Comparison of ENCODE assay signal across 8 mouse cellular contexts in genomic region chr19:5463791-5464562, GRCm38 (mm10). TPM values are rescaled to one million over a fixed set of nuclear protein-coding genes. Genes with fewer than 3 reads are reported as not detected.
DNase-seq lines count a peak whose midpoint lies in the region; ATAC-seq and TF ChIP-seq lines count a peak whose summit lies in the region.

No protein-coding gene starts in this region.

- peak; percentile 47; the same call in 1 of the 2 replicates for ATAC-seq in embryonic facial prominence, embryonic 11.5 days (replicated peaks; ENCODE audit: insufficient number of reproducible peaks, low FRiP score, low TSS enrichment, low read depth)
- ATAC-seq in hematopoietic stem cell, adult 5-6 weeks (replicated peaks in 1 of 2; ENCODE audit: insufficient read depth in 1 of 2, low FRiP score in 2 of 2, low TSS enrichment in 1 of 2, low read depth in 1 of 2, poor library complexity in 2 of 2, severe bottlenecking in 2 of 2): peak; percentile 9 to 29; a peak in 1 of 4 replicates
- peak; percentile 60 for ATAC-seq in limb, embryonic 11.5 days (ENCODE audit: insufficient number of reproducible peaks, low FRiP score, low TSS enrichment, low read depth)
- ATAC-seq in monocyte, adult 5-6 weeks (replicated peaks; ENCODE audit: insufficient number of reproducible peaks, low FRiP score, low TSS enrichment, poor library complexity, severe bottlenecking): 0 out of 2 replicates have a peak, but pooled peaks have one; percentile 28

- peak; percentile 59 for DNase-seq in gastrocnemius, adult 2 months
- DNase-seq in gastrocnemius, adult 8-10 months (ENCODE audit: low spot score in 2 of 2): no peak
- DNase-seq in R1 (ENCODE audit: low read depth, low spot score): peak; percentile 92
- DNase-seq in embryonic facial prominence, embryonic 11.5 days (ENCODE audit: low spot score): peak; percentile 88
- peak; percentile 87 for DNase-seq in limb, embryonic 11.5 days (ENCODE audit: low spot score)
- DNase-seq in urinary bladder, adult 2 months (ENCODE audit: low spot score): no peak

- intact Hi-C loops in gastrocnemius, adult 2 months (cut with DNase I): loop anchor here (2.0 kb wide), 1 partner anchor 23 kb away; no protein-coding TSS in a partner anchor

- peak overlapping the region; percentile 0; the same call in 1 of the 2 replicates for H3K4me2 ChIP-seq in embryonic facial prominence, embryonic 11.5 days (ENCODE audit: low read depth, low read length)
- peak overlapping the region; percentile 37 for H3K4me2 ChIP-seq in limb, embryonic 11.5 days (ENCODE audit: low read depth, severe bottlenecking)

- peak overlapping the region; percentile 6; the same call in 1 of the 2 replicates for H3K9ac ChIP-seq in embryonic facial prominence, embryonic 11.5 days (replicated peaks; ENCODE audit: low read length)
- peak overlapping the region; percentile 47; the same call in 1 of the 2 replicates for H3K9ac ChIP-seq in limb, embryonic 11.5 days (ENCODE audit: low read length)

- H3K9me3 ChIP-seq in embryonic facial prominence, embryonic 11.5 days (replicated peaks; ENCODE audit: control insufficient read depth, low read length): no peaks in the 10 kb centered on the region
- H3K9me3 ChIP-seq in limb, embryonic 11.5 days (ENCODE audit: control insufficient read depth, low read length): no peaks in the 10 kb centered on the region

- peak overlapping the region; percentile 34 for H3K4me3 ChIP-seq in gastrocnemius, adult 2 months
- peak overlapping the region; percentile 12; the same call in 1 of the 2 replicates for H3K4me3 ChIP-seq in embryonic facial prominence, embryonic 11.5 days (ENCODE audit: low read depth, low read length)
- H3K4me3 ChIP-seq in limb, embryonic 11.5 days (ENCODE audit: low read depth, low read length): peak overlapping the region; percentile 10; the same call in 1 of the 2 replicates

- TF ChIP-seq CTCF in gastrocnemius, adult 2 months (IDR thresholded peaks at IDR 0.05): peak; percentile 93

- H3K4me1 ChIP-seq in embryonic facial prominence, embryonic 11.5 days (ENCODE audit: control insufficient read depth, insufficient read depth, low read length): no peaks in the 10 kb centered on the region
- H3K4me1 ChIP-seq in limb, embryonic 11.5 days (ENCODE audit: control insufficient read depth, insufficient read depth, low read length): peaks cover 13% of the 10 kb centered on the region; the same call in 1 of the 2 replicates

- peaks cover 5% of the 10 kb centered on the region for H3K36me3 ChIP-seq in embryonic facial prominence, embryonic 11.5 days (replicated peaks; ENCODE audit: control insufficient read depth, insufficient read depth, low read depth, low read length)
- peaks cover 17% of the 10 kb centered on the region for H3K36me3 ChIP-seq in limb, embryonic 11.5 days (ENCODE audit: control insufficient read depth, insufficient read depth, low read length)

- 50% methylated on average over 15 of the region's 15 CpGs for WGBS in embryonic facial prominence, embryonic 11.5 days
- WGBS in limb, embryonic 11.5 days: 56% methylated on average over 15 of the region's 15 CpGs

- peak overlapping the region; percentile 58 for H3K27ac ChIP-seq in gastrocnemius, adult 2 months
- H3K27ac ChIP-seq in embryonic facial prominence, embryonic 11.5 days (replicated peaks; ENCODE audit: low read depth, low read length): no peak overlapping the region
- H3K27ac ChIP-seq in limb, embryonic 11.5 days (replicated peaks; ENCODE audit: low read depth, low read length): peak overlapping the region; percentile 51; the same call in 1 of the 2 replicates

- no peaks in the 10 kb centered on the region for H3K27me3 ChIP-seq in embryonic facial prominence, embryonic 11.5 days (ENCODE audit: control insufficient read depth, insufficient read depth, low read length)
- H3K27me3 ChIP-seq in limb, embryonic 11.5 days (ENCODE audit: control insufficient read depth, insufficient read depth, low read length): no peaks in the 10 kb centered on the region

RNA-seq across cellular contexts. Expression of gene Fibp, which starts 3.6 kb away (rescaled TPM):
- 10 to 100 TPM; 33.9 to 35.8 TPM for total RNA-seq in gastrocnemius, adult 2 months (2021)
- 10 to 100 TPM; 29.2 to 35.1 (median 32.8) TPM for total RNA-seq in gastrocnemius, adult 8-10 months (2022)
- 105 and 115 TPM in 2 replicates for polyA plus RNA-seq in embryonic facial prominence, embryonic 11.5 days (2014; fragmentation: Nextera tagmentation; extraction: Ambion mirVana)
- total RNA-seq in hematopoietic stem cell, adult 5-6 weeks (2017): 128 and 159 TPM in 2 replicates
- polyA plus RNA-seq in limb, embryonic 11.5 days (2014; fragmentation: Nextera tagmentation; extraction: Ambion mirVana): 113 and 116 TPM in 2 replicates
- 71.3 to 104 TPM (median 95.3 TPM) in 3 replicates for total RNA-seq in monocyte, adult 5-6 weeks (2017)
- 95.7 and 122 TPM in 2 replicates for polyA plus RNA-seq in urinary bladder, adult 2 months (2012; rRNA removed)

RNA-seq across cellular contexts. Expression of gene Ctsw, which starts 4.3 kb away (rescaled TPM):
- not detected for total RNA-seq in gastrocnemius, adult 2 months (2021)
- total RNA-seq in gastrocnemius, adult 8-10 months (2022): not detected
- 1.1 and 1.4 TPM in 2 replicates for polyA plus RNA-seq in embryonic facial prominence, embryonic 11.5 days (2014; fragmentation: Nextera tagmentation; extraction: Ambion mirVana)
- 8.1 and 20.7 TPM in 2 replicates for total RNA-seq in hematopoietic stem cell, adult 5-6 weeks (2017)
- polyA plus RNA-seq in limb, embryonic 11.5 days (2014; fragmentation: Nextera tagmentation; extraction: Ambion mirVana): 0.72 and 1.0 TPM in 2 replicates
- 113 to 416 TPM (median 150 TPM) in 3 replicates for total RNA-seq in monocyte, adult 5-6 weeks (2017)
- 2.6 and 4.0 TPM in 2 replicates for polyA plus RNA-seq in urinary bladder, adult 2 months (2012; rRNA removed)

RNA-seq across cellular contexts. Expression of gene Ccdc85b, which starts 6.3 kb away (rescaled TPM):
- 1 to 10 TPM; 3.9 to 7.2 TPM for total RNA-seq in gastrocnemius, adult 2 months (2021)
- 1 to 10 TPM; 5.5 to 8.1 (median 6.3) TPM for total RNA-seq in gastrocnemius, adult 8-10 months (2022)
- 7.5 and 7.8 TPM in 2 replicates for polyA plus RNA-seq in embryonic facial prominence, embryonic 11.5 days (2014; fragmentation: Nextera tagmentation; extraction: Ambion mirVana)
- total RNA-seq in hematopoietic stem cell, adult 5-6 weeks (2017): 2.3 and 4.1 TPM in 2 replicates
- 7.9 and 9.2 TPM in 2 replicates for polyA plus RNA-seq in limb, embryonic 11.5 days (2014; fragmentation: Nextera tagmentation; extraction: Ambion mirVana)
- 1.2 to 4.1 TPM (median 3.8 TPM) in 3 replicates for total RNA-seq in monocyte, adult 5-6 weeks (2017)
- polyA plus RNA-seq in urinary bladder, adult 2 months (2012; rRNA removed): 11.3 and 15.1 TPM in 2 replicates

RNA-seq across cellular contexts. Expression of gene Efemp2, which starts 9.8 kb away (rescaled TPM):
- 1 to 10 TPM; 3.4 to 6.6 TPM for total RNA-seq in gastrocnemius, adult 2 months (2021)
- 1 to 10 TPM; 3.2 to 6.1 (median 3.8) TPM for total RNA-seq in gastrocnemius, adult 8-10 months (2022)
- 80.9 and 91.9 TPM in 2 replicates for polyA plus RNA-seq in embryonic facial prominence, embryonic 11.5 days (2014; fragmentation: Nextera tagmentation; extraction: Ambion mirVana)
- total RNA-seq in hematopoietic stem cell, adult 5-6 weeks (2017): 1.2 TPM in 1 of 2 replicates, not detected in the other
- polyA plus RNA-seq in limb, embryonic 11.5 days (2014; fragmentation: Nextera tagmentation; extraction: Ambion mirVana): 100 and 105 TPM in 2 replicates
- 2.0 to 5.9 TPM in 2 of 3 replicates, not detected in the other for total RNA-seq in monocyte, adult 5-6 weeks (2017)
- polyA plus RNA-seq in urinary bladder, adult 2 months (2012; rRNA removed): 77.3 and 86.8 TPM in 2 replicates

RNA-seq across cellular contexts. Expression of gene Fosl1, which starts 16.6 kb away (rescaled TPM):
- total RNA-seq in gastrocnemius, adult 2 months (2021): not detected
- not detected for total RNA-seq in gastrocnemius, adult 8-10 months (2022)
- not detected in 2 replicates for polyA plus RNA-seq in embryonic facial prominence, embryonic 11.5 days (2014; fragmentation: Nextera tagmentation; extraction: Ambion mirVana)
- total RNA-seq in hematopoietic stem cell, adult 5-6 weeks (2017): 1.3 and 4.2 TPM in 2 replicates
- not detected in 2 replicates for polyA plus RNA-seq in limb, embryonic 11.5 days (2014; fragmentation: Nextera tagmentation; extraction: Ambion mirVana)
- 0.49 to 2.6 TPM (median 2.0 TPM) in 3 replicates for total RNA-seq in monocyte, adult 5-6 weeks (2017)
- 0.07 TPM in 1 of 2 replicates, not detected in the other for polyA plus RNA-seq in urinary bladder, adult 2 months (2012; rRNA removed)

Comparison
In these comparisons a context has a peak if more than half of its experiments do, and no peak if none do; other contexts are left out.
1. DNase-seq: peak in gastrocnemius, adult 2 months (single experiment), R1 (single experiment), embryonic facial prominence, embryonic 11.5 days (single experiment) and limb, embryonic 11.5 days (single experiment); none in gastrocnemius, adult 8-10 months (0 of 2) and urinary bladder, adult 2 months (single experiment).
2. Peak in every context shown above with its lines, with median percentiles within 50 percentile points of each other: H3K4me3 ChIP-seq and ATAC-seq.